Mouse (Mus musculus) embryonic facial prominence, embryonic 10.5 days (tissue): ENCODE results near the gene Tmem123. TPM values are rescaled to one million over a fixed set of nuclear protein-coding genes. Genes with fewer than 3 reads are reported as not detected.

Experiments
- DNase-seq: peaks from one replicate; pipeline ENCODE4 v3.0.0-alpha.2; 2017; ENCODE audit warnings: low spot score
- H3K27ac ChIP-seq: fragments of 300-500 bp; sonication (generic); replicated peaks from 2 replicates; pipeline ENCODE4 v1.5.1; 2016; ENCODE audit warnings: mild to moderate bottlenecking
- H3K27me3 ChIP-seq: fragments of 300-500 bp; sonication (generic); replicated peaks from 2 replicates; pipeline ENCODE4 v1.6.1; 2016; ENCODE audit warnings: low read depth, mild to moderate bottlenecking; ENCODE audit not compliant: poor library complexity, severe bottlenecking
- H3K36me3 ChIP-seq: fragments of 300-500 bp; sonication (generic); replicated peaks from 2 replicates; pipeline ENCODE4 v1.6.1; 2016; ENCODE audit warnings: mild to moderate bottlenecking, moderate library complexity
- H3K4me1 ChIP-seq: fragments of 300-500 bp; sonication (generic); 2 replicates; pipeline ENCODE4 v1.6.1; 2016
- H3K4me3 ChIP-seq: fragments of 300-500 bp; sonication (generic); 2 replicates; pipeline ENCODE4 v1.5.1; 2016; ENCODE audit warnings: mild to moderate bottlenecking, moderate library complexity
- H3K9me3 ChIP-seq: fragments of 300-500 bp; sonication (generic); 2 replicates; pipeline ENCODE4 v1.6.1; 2016; ENCODE audit warnings: mild to moderate bottlenecking
- WGBS: fragments of 180-500 bp; shearing (Covaris S2); methylation state at CpG from one replicate; pipeline ENCODE4 v1.1.7; 2016; 5-methylcytosine and 5-hydroxymethylcytosine counted together
- polyA plus RNA-seq: library from polyadenylated mRNA; unstranded; fragments of >200 nt; fragmentation: Nextera tagmentation; extraction: Ambion mirVana; gene quantifications from 2 replicates; pipeline ENCODE4 v1.2.1, GENCODE M21; 2016

Gene Tmem123
- polyA plus RNA-seq, 1 experiment from 2014 or later = 100 TPM

DNA sequence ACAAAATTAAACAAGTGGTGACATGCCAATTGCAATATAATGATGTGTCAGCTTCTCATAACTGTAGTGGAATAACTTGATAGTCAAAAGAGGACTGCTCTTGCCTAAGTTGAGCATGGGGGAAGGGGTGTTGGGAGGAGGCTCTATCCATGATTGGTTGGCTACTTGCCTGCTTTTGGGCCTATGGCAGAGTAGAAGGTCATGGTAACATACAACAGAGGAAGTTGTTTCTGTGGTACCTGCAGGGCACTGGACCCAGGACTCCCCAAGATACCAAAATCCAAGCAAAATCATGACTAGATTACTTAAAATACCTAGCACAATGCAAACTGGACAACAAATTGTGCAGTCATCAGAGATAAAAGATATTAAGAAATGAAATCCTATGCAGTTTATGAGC lies 31.7 kb downstream of the Tmem123 start:
- Histone ChIP-seq H3K4me1 (no peaks in the 10 kb centered on the region), H3K4me3 (no peak overlapping the region), H3K27me3 (no peaks in the 10 kb centered on the region), H3K36me3 (peaks cover 49% of the 10 kb centered on the region), H3K9me3 (no peaks in the 10 kb centered on the region), H3K27ac (no peak overlapping the region)
- DNase-seq = no peak

DNA sequence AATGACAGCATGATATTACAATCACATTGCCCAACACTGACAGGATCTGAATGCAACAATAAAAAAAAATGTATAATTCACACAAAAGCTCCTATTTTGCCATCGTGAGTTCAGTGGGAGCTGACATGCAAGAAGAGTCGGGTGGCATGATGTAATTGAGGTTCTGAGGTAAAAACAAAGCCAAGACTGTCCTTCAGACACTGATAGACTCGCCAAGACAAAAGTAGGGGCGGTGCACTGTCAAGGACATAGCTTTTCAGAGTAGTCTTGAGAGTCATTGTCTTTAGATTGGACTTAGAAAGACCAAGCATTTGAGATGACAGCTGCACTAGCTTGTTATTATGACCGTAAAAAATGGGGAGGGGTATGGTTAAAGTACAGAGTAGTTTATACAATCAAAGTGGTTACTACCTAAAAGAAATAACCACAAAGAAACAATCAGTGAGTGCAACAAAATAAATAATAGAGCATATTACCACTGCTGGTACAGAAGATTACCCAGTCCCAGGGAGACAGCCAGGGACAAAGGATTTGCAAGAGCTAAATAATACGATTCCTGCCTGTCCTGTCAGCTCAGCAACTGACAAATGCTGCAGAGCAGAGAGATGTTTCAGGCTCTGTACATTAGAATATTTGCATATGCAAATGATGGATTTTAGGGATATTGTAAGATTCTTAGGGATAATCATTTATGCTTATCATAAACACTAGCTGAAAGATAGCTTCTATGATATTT lies 32.5 kb downstream of the Tmem123 start:
- Histone ChIP-seq H3K27ac (no peak overlapping the region), H3K9me3 (no peaks in the 10 kb centered on the region), H3K4me1 (no peaks in the 10 kb centered on the region), H3K36me3 (peaks cover 42% of the 10 kb centered on the region), H3K4me3 (no peak overlapping the region), H3K27me3 (no peaks in the 10 kb centered on the region)
- 82% methylated on average over 6 of the region's 6 CpGs for WGBS
- DNase-seq = no peak

GRCm38 (mm10) chr9:7797542-7797941 lies 33.7 kb downstream of the Tmem123 start:
- WGBS = 90% methylated on average over 2 of the region's 2 CpGs
- no peak for DNase-seq

DNA sequence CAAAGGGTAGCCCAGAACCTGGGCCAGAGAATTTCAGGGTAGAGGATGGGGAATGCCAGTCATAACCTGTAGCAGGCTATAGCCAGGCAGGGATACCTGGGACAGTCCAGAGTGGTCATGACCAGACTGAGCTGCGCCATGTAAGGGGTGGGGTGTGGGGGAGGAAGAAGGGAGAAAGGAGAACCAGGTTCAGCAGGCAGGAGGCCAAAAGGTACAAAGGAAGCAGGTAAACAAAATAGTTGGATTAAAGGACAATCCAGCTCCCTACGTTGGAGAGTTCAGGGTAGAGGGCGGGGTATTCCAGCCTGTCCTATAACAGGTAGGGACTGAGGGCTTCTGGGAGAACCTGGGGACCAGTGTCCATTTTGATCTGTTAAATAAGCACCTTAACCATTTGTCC lies 34.7 kb downstream of the Tmem123 start:
- H3K4me1 ChIP-seq = no peaks in the 10 kb centered on the region
- no peak overlapping the region for H3K4me3 ChIP-seq
- H3K27me3 ChIP-seq = no peaks in the 10 kb centered on the region
- H3K36me3 ChIP-seq = peaks cover 19% of the 10 kb centered on the region
- WGBS = 86% methylated on average over 3 of the region's 3 CpGs
- no peak for DNase-seq
- no peak overlapping the region for H3K27ac ChIP-seq
- H3K9me3 ChIP-seq = no peaks in the 10 kb centered on the region

More at GRCm38 (mm10) chr9:7797542-7797941, 33.7 kb downstream of the Tmem123 start:
- H3K4me1 ChIP-seq = no peaks in the 10 kb centered on the region
- H3K27me3 ChIP-seq = no peaks in the 10 kb centered on the region
- H3K27ac ChIP-seq = no peak overlapping the region
- H3K36me3 ChIP-seq = peaks cover 30% of the 10 kb centered on the region
- no peaks in the 10 kb centered on the region for H3K9me3 ChIP-seq
- no peak overlapping the region for H3K4me3 ChIP-seq

DNA sequence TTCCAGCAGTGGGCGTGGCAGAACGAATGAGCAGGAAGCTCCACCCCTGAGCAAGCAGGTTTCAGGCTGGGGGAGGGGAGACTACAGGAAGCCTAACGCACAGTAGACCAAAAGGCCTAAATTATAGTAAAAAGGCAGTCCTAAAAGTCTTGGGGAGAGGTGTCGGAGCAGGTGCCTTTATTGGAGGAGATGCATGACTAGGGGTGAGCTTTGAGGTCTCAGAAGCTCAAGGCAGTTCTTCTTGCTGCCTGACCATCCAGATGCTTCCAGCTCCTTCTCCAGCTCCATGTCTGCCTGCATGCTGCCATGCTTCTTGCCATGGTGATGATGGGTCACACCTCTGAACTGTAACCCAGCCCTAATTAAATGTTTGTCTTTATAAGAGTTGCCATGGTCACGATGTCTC lies 41.3 kb downstream of the Tmem123 start:
- 52% methylated on average over 5 of the region's 5 CpGs for WGBS
- Histone ChIP-seq H3K27me3 (no peaks in the 10 kb centered on the region), H3K4me1 (no peaks in the 10 kb centered on the region), H3K4me3 (no peak overlapping the region), H3K27ac (no peak overlapping the region), H3K9me3 (no peaks in the 10 kb centered on the region), H3K36me3 (no peaks in the 10 kb centered on the region)
- no peak for DNase-seq

DNA sequence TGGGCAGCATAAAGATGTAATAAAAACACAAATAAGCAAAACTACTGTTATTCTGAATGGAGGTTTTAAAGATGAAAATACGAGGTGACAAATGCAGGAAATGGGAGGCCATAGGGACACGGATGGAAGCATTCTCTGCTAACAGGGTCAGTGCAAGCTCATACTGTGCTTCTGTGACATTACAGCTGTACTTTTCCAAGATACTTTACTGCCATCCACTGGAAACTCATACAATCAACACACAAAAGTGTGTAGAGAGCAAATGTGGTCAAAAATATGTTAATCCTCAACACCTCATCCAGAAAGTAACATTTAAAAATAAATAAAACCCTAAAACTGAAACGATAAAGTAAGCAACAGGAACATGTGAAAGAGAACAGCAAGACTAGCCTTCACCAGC lies 58.9 kb downstream of the Tmem123 start:
- Histone ChIP-seq H3K27ac (no peak overlapping the region), H3K27me3 (no peaks in the 10 kb centered on the region), H3K36me3 (peaks cover 85% of the 10 kb centered on the region), H3K4me3 (no peak overlapping the region), H3K9me3 (no peaks in the 10 kb centered on the region), H3K4me1 (no peaks in the 10 kb centered on the region)
- 87% methylated on average over 3 of the region's 3 CpGs for WGBS
- no peak for DNase-seq

DNA sequence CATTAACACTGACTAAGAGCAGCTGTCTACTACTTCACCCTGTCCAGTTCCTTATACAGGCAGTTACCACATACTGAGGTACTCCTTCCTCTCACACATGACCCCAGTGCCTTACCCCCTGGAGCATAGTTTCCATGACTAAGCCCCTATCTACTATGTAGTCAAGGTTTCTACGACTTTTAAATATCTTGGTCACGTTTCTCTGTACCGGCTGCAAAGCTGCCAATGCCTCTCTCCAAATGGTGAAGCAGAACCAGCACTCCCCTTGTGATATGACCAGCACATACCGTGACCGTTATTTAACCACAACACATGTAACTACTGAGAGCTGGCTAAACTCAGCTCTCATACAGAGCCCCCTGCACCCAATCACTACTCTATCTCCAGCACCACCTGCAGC lies 61.1 kb downstream of the Tmem123 start:
- no peaks in the 10 kb centered on the region for H3K9me3 ChIP-seq
- H3K36me3 ChIP-seq = peaks cover 78% of the 10 kb centered on the region
- DNase-seq = no peak
- WGBS = 92% methylated on average over 5 of the region's 5 CpGs
- H3K4me3 ChIP-seq = no peak overlapping the region
- no peaks in the 10 kb centered on the region for H3K27me3 ChIP-seq
- no peak overlapping the region for H3K27ac ChIP-seq
- peaks cover 4% of the 10 kb centered on the region; the same call in 1 of the 2 replicates for H3K4me1 ChIP-seq

GRCm38 (mm10) chr9:7828706-7829105 lies 64.9 kb downstream of the Tmem123 start:
- DNase-seq = no peak
- WGBS = 91% methylated on average over 4 of the region's 4 CpGs
- Histone ChIP-seq H3K9me3 (no peaks in the 10 kb centered on the region), H3K27me3 (no peaks in the 10 kb centered on the region), H3K36me3 (peaks cover 59% of the 10 kb centered on the region), H3K4me3 (no peak overlapping the region), H3K4me1 (peaks cover 13% of the 10 kb centered on the region; the same call in 1 of the 2 replicates), H3K27ac (no peak overlapping the region)

GRCm38 (mm10) chr9:7829531-7830528 lies 66.0 kb downstream of the Tmem123 start:
- no peak overlapping the region for H3K27ac ChIP-seq
- DNase-seq = no peak
- peaks cover 17% of the 10 kb centered on the region; the same call in 1 of the 2 replicates for H3K4me1 ChIP-seq
- H3K4me3 ChIP-seq = no peak overlapping the region
- H3K36me3 ChIP-seq = peaks cover 63% of the 10 kb centered on the region
- H3K27me3 ChIP-seq = no peaks in the 10 kb centered on the region
- 84% methylated on average over 9 of the region's 9 CpGs for WGBS
- no peaks in the 10 kb centered on the region for H3K9me3 ChIP-seq

GRCm38 (mm10) chr9:7833421-7833820 lies 69.6 kb downstream of the Tmem123 start:
- no peak for DNase-seq
- Histone ChIP-seq H3K36me3 (peaks cover 36% of the 10 kb centered on the region), H3K27me3 (no peaks in the 10 kb centered on the region), H3K27ac (no peak overlapping the region), H3K9me3 (no peaks in the 10 kb centered on the region), H3K4me1 (peaks cover 27% of the 10 kb centered on the region), H3K4me3 (0 out of 2 replicates have a peak overlapping the region, but pooled peaks have one; percentile 3)
- 93% methylated on average over 6 of the region's 6 CpGs for WGBS

- DNase-seq = no peak
Observed at GRCm38 (mm10) chr9:7835302-7835701, 71.5 kb downstream of the Tmem123 start.

GRCm38 (mm10) chr9:7836331-7836730 lies 72.5 kb downstream of the Tmem123 start:
- H3K9me3 ChIP-seq = no peaks in the 10 kb centered on the region
- no peaks in the 10 kb centered on the region for H3K27me3 ChIP-seq
- peak overlapping the region; percentile 73 for H3K4me3 ChIP-seq
- H3K36me3 ChIP-seq = peaks cover 27% of the 10 kb centered on the region
- DNase-seq = peak; percentile 71
- under 1% methylated on average over 16 of the region's 16 CpGs for WGBS
- H3K4me1 ChIP-seq = peaks cover 20% of the 10 kb centered on the region
- peak overlapping the region; percentile 95 for H3K27ac ChIP-seq

More at GRCm38 (mm10) chr9:7835302-7835701, 71.5 kb downstream of the Tmem123 start:
- no peaks in the 10 kb centered on the region for H3K9me3 ChIP-seq
- 83% methylated on average over 1 of the region's 1 CpGs for WGBS
- no peak overlapping the region for H3K27ac ChIP-seq
- H3K4me3 ChIP-seq = peak overlapping the region; percentile 44
- H3K36me3 ChIP-seq = peaks cover 27% of the 10 kb centered on the region
- H3K27me3 ChIP-seq = no peaks in the 10 kb centered on the region
- H3K4me1 ChIP-seq = peaks cover 20% of the 10 kb centered on the region
